Mouse (Mus musculus): ENCODE measurements around the gene Wdr24. TPM values are rescaled to one million over a fixed set of nuclear protein-coding genes. Genes with fewer than 3 reads are reported as not detected.

Gene Wdr24
- polyA plus RNA-seq, 1 experiment, result 0.32 TPM

DNA sequence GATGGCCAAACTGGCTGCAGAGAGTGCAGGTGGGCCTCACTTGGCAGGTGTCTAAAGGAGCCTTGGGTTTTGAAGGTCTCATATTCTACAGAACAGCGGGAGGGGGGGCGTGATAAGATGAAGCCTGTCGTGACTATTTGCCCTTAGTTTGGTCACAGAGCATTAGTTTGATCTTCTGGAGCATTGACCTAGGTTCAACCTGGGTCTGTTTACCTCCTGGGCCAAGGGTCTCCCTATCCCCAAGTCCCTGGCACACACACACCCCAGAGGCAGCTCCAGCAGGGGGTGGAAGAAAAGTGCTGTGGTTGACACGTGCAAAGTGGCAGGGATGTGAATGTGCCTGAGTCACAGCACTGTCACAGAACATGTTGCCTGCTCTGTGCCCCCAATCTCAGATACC lies 12.5 kb upstream of the Wdr24 start:
- Histone ChIP-seq H3K9me3 (ENCODE audit: control insufficient read depth, low read length) (peaks cover 4% of the 10 kb centered on the region; the same call in 1 of the 2 replicates), H3K27me3 (ENCODE audit: control insufficient read depth) (peaks cover 85% of the 10 kb centered on the region), H3K4me3 (replicated peaks) (no peak overlapping the region), H3K4me1 (ENCODE audit: control insufficient read depth) (peaks cover 11% of the 10 kb centered on the region), H3K36me3 (ENCODE audit: control insufficient read depth) (no peaks in the 10 kb centered on the region)
- TF ChIP-seq TAL1 (IDR thresholded peaks at IDR 0.05; ENCODE audit: low read length) (no peak), GATA1 (IDR thresholded peaks at IDR 0.05; ENCODE audit: low read length) (no peak)

DNA sequence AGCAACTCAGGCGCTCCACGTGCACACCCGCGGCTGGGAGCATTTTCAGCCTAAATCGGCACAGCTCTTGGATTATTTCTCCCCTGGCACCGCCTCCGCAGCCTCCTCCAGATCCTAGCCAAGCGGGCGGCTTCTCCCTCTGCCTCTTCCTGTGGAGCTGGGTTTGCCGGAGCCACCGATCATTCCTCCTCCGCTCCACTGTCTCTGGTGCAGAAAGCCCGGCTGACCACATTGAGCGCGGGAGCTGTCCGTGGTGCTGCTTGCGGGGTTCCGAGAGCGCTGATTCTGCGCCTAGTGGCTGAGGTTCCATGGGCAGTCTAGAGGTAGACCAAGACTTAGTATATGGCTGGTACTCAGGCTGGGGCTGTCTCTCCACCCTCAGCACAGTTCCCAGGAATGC lies 10.0 kb upstream of the Wdr24 start:
- peaks cover 4% of the 10 kb centered on the region; the same call in 1 of the 2 replicates for H3K9me3 ChIP-seq (ENCODE audit: control insufficient read depth, low read length)
- no peak for TF ChIP-seq GATA1 (IDR thresholded peaks at IDR 0.05; ENCODE audit: low read length)
- no peak for TF ChIP-seq TAL1 (IDR thresholded peaks at IDR 0.05; ENCODE audit: low read length)
- H3K4me1 ChIP-seq (ENCODE audit: control insufficient read depth), result peaks cover 11% of the 10 kb centered on the region
- H3K36me3 ChIP-seq (ENCODE audit: control insufficient read depth), result no peaks in the 10 kb centered on the region
- no peak overlapping the region for H3K4me3 ChIP-seq (replicated peaks)
- peaks cover 91% of the 10 kb centered on the region for H3K27me3 ChIP-seq (ENCODE audit: control insufficient read depth)

DNA sequence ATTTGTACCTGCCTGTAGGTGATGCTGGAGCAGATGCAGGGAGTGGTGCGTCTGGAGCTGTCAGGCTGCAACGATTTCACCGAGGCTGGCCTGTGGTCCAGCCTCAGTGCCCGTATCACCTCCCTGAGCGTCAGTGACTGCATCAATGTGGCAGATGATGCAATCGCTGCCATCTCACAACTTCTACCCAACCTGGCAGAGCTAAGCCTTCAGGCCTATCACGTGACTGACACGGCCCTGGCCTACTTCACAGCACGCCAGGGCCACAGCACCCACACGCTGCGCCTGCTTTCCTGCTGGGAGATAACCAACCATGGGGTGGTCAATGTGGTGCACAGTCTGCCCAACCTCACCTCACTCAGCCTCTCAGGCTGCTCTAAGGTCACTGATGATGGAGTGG lies 5.8 kb upstream of the Wdr24 start:
- Histone ChIP-seq H3K36me3 (ENCODE audit: control insufficient read depth) (no peaks in the 10 kb centered on the region), H3K4me1 (ENCODE audit: control insufficient read depth) (peaks cover 13% of the 10 kb centered on the region), H3K27me3 (ENCODE audit: control insufficient read depth) (peaks cover 90% of the 10 kb centered on the region), H3K4me3 (replicated peaks) (no peak overlapping the region), H3K9me3 (ENCODE audit: control insufficient read depth, low read length) (no peaks in the 10 kb centered on the region)
- TF ChIP-seq TAL1 (IDR thresholded peaks at IDR 0.05; ENCODE audit: low read length) (no peak), GATA1 (IDR thresholded peaks at IDR 0.05; ENCODE audit: low read length) (no peak)

DNA sequence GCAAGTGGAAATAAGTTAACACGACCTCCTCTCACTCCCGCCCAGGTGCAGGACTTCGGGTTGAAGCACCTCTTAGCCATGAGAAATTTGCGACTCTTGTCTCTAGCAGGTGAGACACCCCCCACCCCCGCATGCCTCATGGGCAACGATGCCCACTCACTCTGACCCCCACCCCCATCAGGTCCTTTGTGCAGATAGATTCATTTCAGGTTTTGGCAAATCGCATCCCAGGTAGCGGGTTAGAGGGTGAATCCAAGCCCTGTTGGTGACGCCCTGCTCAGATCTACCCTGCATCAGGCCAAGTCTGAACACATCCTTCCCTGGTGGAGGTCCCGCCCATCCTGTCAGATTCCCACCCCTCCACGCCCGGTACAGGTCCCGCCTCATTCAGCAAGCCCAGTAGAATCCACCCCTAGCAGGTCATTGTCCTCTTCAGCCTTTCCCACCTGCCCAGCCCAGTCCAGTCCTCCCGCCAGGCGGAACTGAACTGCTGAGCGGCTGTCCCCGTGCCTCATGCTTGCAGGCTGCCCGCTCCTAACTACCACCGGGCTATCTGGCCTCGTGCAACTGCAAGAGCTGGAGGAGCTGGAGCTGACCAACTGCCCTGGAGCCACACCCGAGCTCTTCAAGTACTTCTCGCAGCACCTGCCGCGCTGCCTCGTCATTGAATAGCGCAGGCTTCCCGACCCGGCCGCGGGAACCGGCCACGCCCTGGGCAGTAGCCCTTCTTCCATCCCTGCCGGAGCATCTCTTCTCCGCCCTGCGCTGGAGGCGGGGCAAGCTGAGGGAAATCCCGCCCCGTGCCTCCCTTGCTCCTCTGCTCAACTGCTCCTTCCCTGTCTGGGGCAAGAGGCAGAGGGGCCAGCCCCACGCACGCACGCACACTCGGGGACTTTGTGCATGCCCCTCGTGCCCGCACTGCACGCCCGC lies 4.3 kb upstream of the Wdr24 start:
- Histone ChIP-seq H3K36me3 (ENCODE audit: control insufficient read depth) (no peaks in the 10 kb centered on the region), H3K4me3 (replicated peaks) (peak overlapping the region; percentile 7), H3K4me1 (ENCODE audit: control insufficient read depth) (peaks cover 26% of the 10 kb centered on the region), H3K27me3 (ENCODE audit: control insufficient read depth) (peaks cover 80% of the 10 kb centered on the region), H3K9me3 (ENCODE audit: control insufficient read depth, low read length) (no peaks in the 10 kb centered on the region)
- no peak for TF ChIP-seq TAL1 (IDR thresholded peaks at IDR 0.05; ENCODE audit: low read length)
- TF ChIP-seq GATA1 (IDR thresholded peaks at IDR 0.05; ENCODE audit: low read length), result no peak

DNA sequence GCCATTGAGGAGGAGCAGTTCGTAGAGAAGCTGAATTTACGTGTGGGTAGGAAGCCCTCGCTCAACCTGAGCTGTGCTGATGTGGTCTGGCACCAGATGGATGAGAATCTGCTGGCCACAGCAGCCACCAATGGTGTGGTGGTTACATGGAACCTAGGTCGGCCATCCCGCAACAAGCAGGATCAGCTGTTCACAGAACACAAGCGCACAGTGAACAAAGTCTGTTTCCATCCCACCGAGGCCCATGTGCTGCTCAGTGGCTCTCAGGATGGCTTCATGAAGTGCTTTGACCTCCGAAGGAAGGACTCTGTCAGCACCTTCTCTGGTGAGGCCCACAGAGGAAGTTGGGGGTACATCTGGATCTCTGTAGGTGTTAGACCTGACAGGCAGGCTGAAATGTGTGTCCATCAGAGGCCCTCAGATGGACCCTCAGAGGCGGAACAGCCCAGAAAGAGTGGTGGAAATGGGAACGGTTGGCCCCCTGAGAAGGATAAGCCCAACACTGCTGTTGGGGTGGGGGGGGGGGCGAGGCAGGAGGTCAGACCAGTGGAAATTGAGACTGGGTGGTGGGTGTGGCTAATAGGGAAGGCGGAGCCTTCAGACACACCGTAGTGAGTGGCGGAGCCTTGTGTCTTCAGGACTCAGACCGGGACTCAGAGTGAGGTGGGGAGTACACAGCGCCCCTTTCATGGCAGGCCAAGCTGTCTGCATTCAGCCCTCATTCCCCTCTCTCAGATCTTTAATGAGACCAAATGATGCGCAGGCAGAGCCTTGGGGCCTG lies 1.1 kb downstream of the Wdr24 start:
- H3K4me3 ChIP-seq (replicated peaks), result peak overlapping the region; percentile 73
- H3K4me1 ChIP-seq (ENCODE audit: control insufficient read depth), result peaks cover 70% of the 10 kb centered on the region
- no peaks in the 10 kb centered on the region for H3K9me3 ChIP-seq (ENCODE audit: control insufficient read depth, low read length)
- H3K27me3 ChIP-seq (ENCODE audit: control insufficient read depth), result peaks cover 32% of the 10 kb centered on the region
- H3K36me3 ChIP-seq (ENCODE audit: control insufficient read depth), result peaks cover 39% of the 10 kb centered on the region
- no peak for TF ChIP-seq TAL1 (IDR thresholded peaks at IDR 0.05; ENCODE audit: low read length)
- TF ChIP-seq GATA1 (IDR thresholded peaks at IDR 0.05; ENCODE audit: low read length), result no peak

DNA sequence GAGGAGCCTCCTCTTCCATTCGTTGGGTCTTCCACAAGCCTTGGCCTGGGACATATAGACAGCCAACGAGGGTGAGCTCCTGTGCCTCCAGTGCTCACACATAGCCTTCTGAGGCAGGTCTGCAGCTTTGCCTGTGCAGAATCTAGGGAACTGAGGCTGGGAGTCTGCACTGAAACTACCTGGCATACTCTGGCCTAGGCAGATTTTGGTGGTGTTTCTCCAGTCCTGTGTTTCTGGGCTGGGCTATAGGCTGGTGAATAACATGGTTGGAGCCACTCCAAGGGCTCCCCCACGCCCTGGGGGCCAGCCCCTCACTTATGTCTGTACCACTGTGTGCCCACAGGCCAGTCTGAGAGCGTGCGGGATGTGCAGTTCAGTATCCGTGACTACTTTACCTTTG lies 1.9 kb downstream of the Wdr24 start:
- Histone ChIP-seq H3K9me3 (ENCODE audit: control insufficient read depth, low read length) (no peaks in the 10 kb centered on the region), H3K4me1 (ENCODE audit: control insufficient read depth) (peaks cover 74% of the 10 kb centered on the region), H3K36me3 (ENCODE audit: control insufficient read depth) (peaks cover 47% of the 10 kb centered on the region), H3K4me3 (replicated peaks) (peak overlapping the region; percentile 73), H3K27me3 (ENCODE audit: control insufficient read depth) (peaks cover 24% of the 10 kb centered on the region)
- TF ChIP-seq TAL1 (IDR thresholded peaks at IDR 0.05; ENCODE audit: low read length), result no peak
- no peak for TF ChIP-seq GATA1 (IDR thresholded peaks at IDR 0.05; ENCODE audit: low read length)

DNA sequence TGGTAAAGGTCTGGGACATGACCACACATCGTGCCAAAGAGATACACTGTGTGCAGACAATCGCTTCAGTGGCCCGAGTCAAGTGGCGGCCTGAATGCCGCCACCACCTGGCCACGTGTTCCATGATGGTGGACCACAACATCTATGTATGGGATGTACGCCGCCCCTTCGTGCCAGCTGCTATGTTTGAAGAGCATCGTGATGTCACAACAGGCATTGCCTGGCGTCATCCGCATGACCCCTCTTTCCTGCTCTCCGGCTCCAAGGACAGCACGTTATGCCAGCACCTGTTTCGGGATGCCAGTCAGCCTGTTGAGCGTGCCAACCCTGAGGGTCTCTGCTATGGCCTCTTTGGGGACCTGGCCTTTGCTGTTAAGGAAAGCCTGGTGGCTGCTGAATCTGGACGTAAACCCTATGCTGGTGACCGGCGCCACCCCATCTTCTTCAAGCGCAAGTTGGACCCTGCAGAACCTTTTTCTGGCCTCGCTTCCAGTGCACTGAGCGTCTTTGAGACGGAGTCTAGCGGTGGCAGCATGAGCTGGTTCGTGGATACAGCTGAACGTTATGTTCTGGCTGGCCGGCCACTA lies 2.6 kb downstream of the Wdr24 start:
- peaks cover 55% of the 10 kb centered on the region for H3K36me3 ChIP-seq (ENCODE audit: control insufficient read depth)
- H3K4me1 ChIP-seq (ENCODE audit: control insufficient read depth), result peaks cover 81% of the 10 kb centered on the region
- TF ChIP-seq GATA1 (IDR thresholded peaks at IDR 0.05; ENCODE audit: low read length) (no peak), TAL1 (IDR thresholded peaks at IDR 0.05; ENCODE audit: low read length) (no peak)
- peaks cover 17% of the 10 kb centered on the region for H3K27me3 ChIP-seq (ENCODE audit: control insufficient read depth)
- no peak overlapping the region for H3K4me3 ChIP-seq (replicated peaks)
- no peaks in the 10 kb centered on the region for H3K9me3 ChIP-seq (ENCODE audit: control insufficient read depth, low read length)

DNA sequence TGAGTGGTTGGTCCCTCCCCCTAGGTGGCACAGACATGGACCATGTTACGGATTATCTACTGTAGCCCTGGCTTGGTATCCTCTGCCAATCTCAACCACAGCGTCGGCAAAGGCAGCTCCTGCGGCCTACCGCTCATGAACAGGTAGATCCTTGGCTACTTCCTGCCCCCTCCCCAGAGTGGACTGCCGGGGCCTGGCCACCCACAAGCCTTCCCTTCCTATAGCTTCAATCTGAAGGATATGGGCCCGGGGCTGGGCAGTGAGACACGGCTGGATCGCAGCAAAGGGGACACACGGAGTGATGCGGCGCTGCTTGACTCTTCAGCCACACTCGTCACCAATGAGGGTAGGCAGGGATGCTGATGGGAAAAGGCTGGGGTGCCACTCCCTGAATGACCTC lies 3.6 kb downstream of the Wdr24 start:
- Histone ChIP-seq H3K4me1 (ENCODE audit: control insufficient read depth) (peaks cover 91% of the 10 kb centered on the region), H3K36me3 (ENCODE audit: control insufficient read depth) (peaks cover 64% of the 10 kb centered on the region), H3K27me3 (ENCODE audit: control insufficient read depth) (peaks cover 8% of the 10 kb centered on the region), H3K9me3 (ENCODE audit: control insufficient read depth, low read length) (no peaks in the 10 kb centered on the region), H3K4me3 (replicated peaks) (no peak overlapping the region)
- TF ChIP-seq TAL1 (IDR thresholded peaks at IDR 0.05; ENCODE audit: low read length) (no peak), GATA1 (IDR thresholded peaks at IDR 0.05; ENCODE audit: low read length) (no peak)
